Mouse (Mus musculus) bone marrow macrophage, adult 2 months (primary cell): Measurements from ENCODE around the gene Mtf2.

Source experiments
- CTCF ChIP-seq: IDR thresholded peaks from 2 replicates; pipeline ENCODE4 v1.5.1; 2012; ENCODE audit warnings: low read depth, mild to moderate bottlenecking, low read length, moderate library complexity
- POLR2A ChIP-seq: IDR thresholded peaks from 2 replicates; pipeline ENCODE4 v1.6.1; 2012; ENCODE audit warnings: mild to moderate bottlenecking, low read depth, low read length, borderline replicate concordance

GRCm38 (mm10) chr5:108131849-108132440 lies 66.5 kb downstream of the Mtf2 start:
- TF ChIP-seq POLR2A: no peak
- no peak for TF ChIP-seq CTCF
